Mouse (Mus musculus) E14TG2a.4 (cell line): ENCODE data around the gene Syn3.

Experiments used
- H3K27me3 ChIP-seq: 2 replicates; pipeline ENCODE4 v1.6.1; 2014; ENCODE audit warnings: low read length, control low read depth; ENCODE audit not compliant: insufficient read depth
- H3K36me3 ChIP-seq: 2 replicates; pipeline ENCODE4 v1.6.1; 2014; ENCODE audit warnings: low read length, control low read depth; ENCODE audit not compliant: insufficient read depth
- H3K4me1 ChIP-seq: replicated peaks from 2 replicates; pipeline ENCODE4 v1.6.1; 2014; ENCODE audit warnings: low read depth, low read length, control low read depth
- H3K4me3 ChIP-seq: replicated peaks from 2 replicates; pipeline ENCODE4 v1.5.1; 2014; ENCODE audit warnings: mild to moderate bottlenecking, low read length
- H3K9me3 ChIP-seq: 2 replicates; pipeline ENCODE4 v1.6.1; 2014; ENCODE audit warnings: low read length, control low read depth
- CTCF ChIP-seq: conservative IDR thresholded peaks from 2 replicates; pipeline ENCODE4 v1.5.1; 2014; ENCODE audit warnings: low read length
- NANOG ChIP-seq: IDR thresholded peaks from 2 replicates; pipeline ENCODE4 v1.6.1; 2014; ENCODE audit warnings: borderline replicate concordance, low read length, mixed read lengths
- POU5F1 ChIP-seq: IDR thresholded peaks from 2 replicates; pipeline ENCODE4 v1.6.1; 2014; ENCODE audit warnings: low read length, borderline replicate concordance

Gene Syn3

GRCm38 (mm10) chr10:86455296-86456055 lies 43.2 kb downstream of the Syn3 start:
- Histone ChIP-seq H3K27me3 (no peaks in the 10 kb centered on the region), H3K36me3 (no peaks in the 10 kb centered on the region), H3K4me3 (no peak overlapping the region), H3K4me1 (peaks cover 14% of the 10 kb centered on the region), H3K9me3 (no peaks in the 10 kb centered on the region)
- TF ChIP-seq CTCF (no peak), POU5F1 (no peak), NANOG (no peak)

GRCm38 (mm10) chr10:86452326-86452995 lies 46.2 kb downstream of the Syn3 start:
- Histone ChIP-seq H3K4me1 (peaks cover 12% of the 10 kb centered on the region), H3K9me3 (no peaks in the 10 kb centered on the region), H3K4me3 (no peak overlapping the region), H3K36me3 (no peaks in the 10 kb centered on the region), H3K27me3 (no peaks in the 10 kb centered on the region)
- TF ChIP-seq CTCF = peak; percentile 63
- TF ChIP-seq POU5F1 = no peak

GRCm38 (mm10) chr10:86451294-86451693 lies 47.4 kb downstream of the Syn3 start:
- Histone ChIP-seq H3K4me1 (peaks cover 12% of the 10 kb centered on the region), H3K4me3 (no peak overlapping the region), H3K9me3 (no peaks in the 10 kb centered on the region), H3K27me3 (no peaks in the 10 kb centered on the region), H3K36me3 (no peaks in the 10 kb centered on the region)
- TF ChIP-seq POU5F1 (no peak), CTCF (no peak), NANOG (no peak)

- TF ChIP-seq CTCF (no peak), POU5F1 (no peak), NANOG (no peak)
- H3K27me3 ChIP-seq = no peaks in the 10 kb centered on the region
- H3K9me3 ChIP-seq = no peaks in the 10 kb centered on the region
- H3K4me1 ChIP-seq = peaks cover 13% of the 10 kb centered on the region
- no peaks in the 10 kb centered on the region for H3K36me3 ChIP-seq
- no peak overlapping the region for H3K4me3 ChIP-seq
Measured at GRCm38 (mm10) chr10:86446649-86447048, 52.0 kb downstream of the Syn3 start.

- Histone ChIP-seq H3K36me3 (no peaks in the 10 kb centered on the region), H3K9me3 (no peaks in the 10 kb centered on the region), H3K4me1 (peaks cover 18% of the 10 kb centered on the region), H3K27me3 (no peaks in the 10 kb centered on the region), H3K4me3 (no peak overlapping the region)
- no peak for TF ChIP-seq POU5F1
- no peak for TF ChIP-seq NANOG
- no peak for TF ChIP-seq CTCF
Measured at GRCm38 (mm10) chr10:86445207-86445606, 53.5 kb downstream of the Syn3 start.

- TF ChIP-seq CTCF (no peak), NANOG (no peak), POU5F1 (no peak)
- no peaks in the 10 kb centered on the region for H3K36me3 ChIP-seq
- peaks cover 18% of the 10 kb centered on the region for H3K4me1 ChIP-seq
- H3K9me3 ChIP-seq = no peaks in the 10 kb centered on the region
- no peaks in the 10 kb centered on the region for H3K27me3 ChIP-seq
- no peak overlapping the region for H3K4me3 ChIP-seq
Measured at GRCm38 (mm10) chr10:86444665-86445064, 54.0 kb downstream of the Syn3 start.

GRCm38 (mm10) chr10:86441765-86442164 lies 56.9 kb downstream of the Syn3 start:
- H3K27me3 ChIP-seq = no peaks in the 10 kb centered on the region
- no peaks in the 10 kb centered on the region for H3K36me3 ChIP-seq
- peaks cover 33% of the 10 kb centered on the region for H3K4me1 ChIP-seq
- H3K4me3 ChIP-seq = no peak overlapping the region
- TF ChIP-seq POU5F1 (no peak), NANOG (0 out of 2 replicates have a peak, but pooled peaks have one; percentile 22), CTCF (no peak)
- no peaks in the 10 kb centered on the region for H3K9me3 ChIP-seq

GRCm38 (mm10) chr10:86439640-86440039 lies 59.1 kb downstream of the Syn3 start:
- no peaks in the 10 kb centered on the region for H3K9me3 ChIP-seq
- no peak overlapping the region for H3K4me3 ChIP-seq
- TF ChIP-seq NANOG (no peak), POU5F1 (no peak), CTCF (no peak)
- no peaks in the 10 kb centered on the region for H3K27me3 ChIP-seq
- H3K4me1 ChIP-seq = peaks cover 51% of the 10 kb centered on the region
- no peaks in the 10 kb centered on the region for H3K36me3 ChIP-seq
